In the genomic region with DNA sequence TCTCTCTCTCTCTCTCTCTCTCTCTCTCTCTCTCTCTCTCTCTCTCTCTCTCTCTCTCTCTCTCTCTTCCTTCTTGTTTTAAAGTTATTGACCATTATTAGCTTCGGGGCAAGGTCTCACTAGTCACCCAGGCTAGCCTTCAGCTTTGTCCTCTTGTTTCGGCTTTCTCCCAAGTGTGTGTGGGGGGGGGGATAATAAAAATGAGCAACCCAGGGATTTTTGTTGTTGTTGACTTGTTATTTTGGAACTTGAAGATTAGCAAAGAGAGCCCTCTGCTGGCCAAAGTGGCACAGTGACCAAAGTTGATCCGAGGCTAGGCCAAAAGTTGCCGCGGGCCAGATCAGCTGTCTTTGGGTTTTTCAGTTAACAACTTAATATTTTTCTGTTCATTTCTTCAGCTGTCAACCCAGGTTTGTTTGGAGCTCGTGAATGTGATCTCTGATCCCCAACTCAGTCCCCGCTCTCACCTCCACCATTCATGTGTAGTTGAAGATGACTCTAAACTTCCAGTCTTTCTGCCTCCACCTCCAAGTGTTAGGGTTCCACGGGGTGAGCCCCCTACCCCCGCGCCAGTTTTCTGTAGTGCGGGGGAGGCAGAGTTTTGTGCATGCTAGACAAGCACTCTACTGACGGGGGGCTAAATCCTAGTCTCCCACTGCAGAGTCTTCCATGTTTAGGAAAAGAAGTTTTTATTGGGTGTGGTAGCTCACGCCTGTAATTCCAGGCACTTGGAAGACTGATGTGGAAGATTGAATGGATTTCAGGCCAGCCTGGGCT, we compare ENCODE assay signal across 8 mouse cellular contexts. TPM values are rescaled to one million over a fixed set of nuclear protein-coding genes. Genes with fewer than 3 reads are reported as not detected.
DNase-seq lines count a peak whose midpoint lies in the region; ATAC-seq and TF ChIP-seq lines count a peak whose summit lies in the region.

No protein-coding gene starts in this region.

- no peak for TF ChIP-seq EP300 in liver, embryonic 14.5 days (IDR thresholded peaks at IDR 0.05; ENCODE audit: low read depth)

- TF ChIP-seq CTCF in liver, embryonic 14.5 days (IDR thresholded peaks at IDR 0.05; ENCODE audit: low read depth) = peak; percentile 81

- peak; percentile 59 for DNase-seq in ovary, postnatal 36 days (ENCODE audit: low spot score)
- DNase-seq in ovary, adult 18-20 months (ENCODE audit: low spot score) = no peak
- peak; percentile 68 to 81 for DNase-seq in cerebellum, adult 18-20 months
- DNase-seq in frontal cortex, postnatal 25 days (ENCODE audit: low spot score in 2 of 2) = peak; percentile 41 to 51
- DNase-seq in liver, embryonic 14.5 days (ENCODE audit: low read depth in 3 of 3, low spot score in 3 of 3) = peak in 2 of 3 experiments; percentile 63 to 71
- DNase-seq in thymus, postnatal 14 days = peak; percentile 77

- H3K4me2 ChIP-seq in intestine, embryonic 16.5 days (ENCODE audit: low read depth, low read length) = no peak overlapping the region
- no peak overlapping the region for H3K4me2 ChIP-seq in liver, embryonic 14.5 days (ENCODE audit: low read depth)

- H3K9me3 ChIP-seq in intestine, embryonic 16.5 days (ENCODE audit: control insufficient read depth, low read length) = no peaks in the 10 kb centered on the region
- no peaks in the 10 kb centered on the region for H3K9me3 ChIP-seq in liver, embryonic 14.5 days (ENCODE audit: control insufficient read depth, low read length)

- H3K27ac ChIP-seq in intestine, embryonic 16.5 days (ENCODE audit: low read length) = no peak overlapping the region
- no peak overlapping the region for H3K27ac ChIP-seq in liver, embryonic 14.5 days

- no peaks in the 10 kb centered on the region for H3K36me3 ChIP-seq in intestine, embryonic 16.5 days (ENCODE audit: control insufficient read depth, insufficient read depth, low read length)
- peaks cover 49% of the 10 kb centered on the region for H3K36me3 ChIP-seq in liver, embryonic 14.5 days (replicated peaks; ENCODE audit: control insufficient read depth, insufficient read depth, low read depth)

- H3K4me1 ChIP-seq in intestine, embryonic 16.5 days (ENCODE audit: control insufficient read depth, insufficient read depth, low read length) = no peaks in the 10 kb centered on the region
- peaks cover 0 to 12% of the 10 kb centered on the region in 2 experiments; a peak in 3 of 4 replicates for H3K4me1 ChIP-seq in liver, embryonic 14.5 days (replicated peaks; ENCODE audit: control insufficient read depth in 2 of 2, insufficient read depth in 2 of 2, low read length in 1 of 2)

- H3K27me3 ChIP-seq in intestine, embryonic 16.5 days (replicated peaks; ENCODE audit: control insufficient read depth, insufficient read depth, low read length) = no peaks in the 10 kb centered on the region
- no peaks in the 10 kb centered on the region for H3K27me3 ChIP-seq in liver, embryonic 14.5 days (ENCODE audit: control insufficient read depth, insufficient read depth, low read length)

- H3K9ac ChIP-seq in intestine, embryonic 16.5 days (ENCODE audit: low read depth, low read length) = no peak overlapping the region
- no peak overlapping the region for H3K9ac ChIP-seq in liver, embryonic 14.5 days (replicated peaks)

- H3K4me3 ChIP-seq in intestine, embryonic 16.5 days (ENCODE audit: low read length) = no peak overlapping the region
- no peak overlapping the region for H3K4me3 ChIP-seq in liver, embryonic 14.5 days (ENCODE audit: insufficient read depth in 1 of 2, low read depth in 2 of 2, low read length in 2 of 2)

- WGBS in intestine, embryonic 16.5 days = 49% methylated on average over 13 of the region's 13 CpGs
- 40% methylated on average over 13 of the region's 13 CpGs for WGBS in liver, embryonic 14.5 days (ENCODE audit: insufficient replicate concordance)

- ATAC-seq in intestine, embryonic 16.5 days = 0 out of 2 replicates have a peak, but pooled peaks have one; percentile 11
- ATAC-seq in liver, embryonic 14.5 days (ENCODE audit: insufficient read depth) = no peak
- ATAC-seq in neutrophil, adult 5-6 weeks (ENCODE audit: extremely low read depth, insufficient number of reproducible peaks, low FRiP score, poor library complexity, severe bottlenecking) = peak; percentile 88

RNA-seq across cellular contexts. Expression of gene Cdkn1b, which starts 27.3 kb away (rescaled TPM):
- 10.6 and 12.4 TPM in 2 replicates for polyA plus RNA-seq in intestine, embryonic 16.5 days (2015; fragmentation: Nextera tagmentation; extraction: Ambion mirVana)
- 8.4 and 12.2 TPM in 2 replicates for polyA plus RNA-seq in liver, embryonic 14.5 days (2012; rRNA removed)
- 11.7 and 12.6 TPM in 2 replicates for polyA plus RNA-seq in liver, embryonic 14.5 days (2014; fragmentation: Nextera tagmentation; extraction: Ambion mirVana)
- total RNA-seq in neutrophil, adult 5-6 weeks (2017) = 322 and 377 TPM in 2 replicates

RNA-seq across cellular contexts. Expression of gene Apold1, which starts 34.0 kb away (rescaled TPM):
- polyA plus RNA-seq in intestine, embryonic 16.5 days (2015; fragmentation: Nextera tagmentation; extraction: Ambion mirVana) = 2.8 and 3.5 TPM in 2 replicates
- 0.78 and 0.95 TPM in 2 replicates for polyA plus RNA-seq in liver, embryonic 14.5 days (2012; rRNA removed)
- 1.6 and 2.2 TPM in 2 replicates for polyA plus RNA-seq in liver, embryonic 14.5 days (2014; fragmentation: Nextera tagmentation; extraction: Ambion mirVana)
- not detected in 2 replicates for total RNA-seq in neutrophil, adult 5-6 weeks (2017)

RNA-seq across cellular contexts. Expression of gene Gpr19, which starts 49.1 kb away (rescaled TPM):
- 8.1 and 9.5 TPM in 2 replicates for polyA plus RNA-seq in intestine, embryonic 16.5 days (2015; fragmentation: Nextera tagmentation; extraction: Ambion mirVana)
- 4.4 and 4.7 TPM in 2 replicates for polyA plus RNA-seq in liver, embryonic 14.5 days (2012; rRNA removed)
- polyA plus RNA-seq in liver, embryonic 14.5 days (2014; fragmentation: Nextera tagmentation; extraction: Ambion mirVana) = 4.4 and 4.9 TPM in 2 replicates
- 13.5 and 19.7 TPM in 2 replicates for total RNA-seq in neutrophil, adult 5-6 weeks (2017)
